Mouse (Mus musculus) lung, postnatal 0 days (tissue): ENCODE measurements around the gene Xylt2.

ENCODE experiments used
- CTCF ChIP-seq: IDR thresholded peaks from 2 replicates; pipeline ENCODE4 v1.5.1; 2016; ENCODE audit warnings: antibody characterized with exemption, mild to moderate bottlenecking
- EP300 ChIP-seq: IDR thresholded peaks from 2 replicates; pipeline ENCODE4 v1.6.1; 2016; ENCODE audit warnings: antibody characterized with exemption, mild to moderate bottlenecking, control low read depth

DNA sequence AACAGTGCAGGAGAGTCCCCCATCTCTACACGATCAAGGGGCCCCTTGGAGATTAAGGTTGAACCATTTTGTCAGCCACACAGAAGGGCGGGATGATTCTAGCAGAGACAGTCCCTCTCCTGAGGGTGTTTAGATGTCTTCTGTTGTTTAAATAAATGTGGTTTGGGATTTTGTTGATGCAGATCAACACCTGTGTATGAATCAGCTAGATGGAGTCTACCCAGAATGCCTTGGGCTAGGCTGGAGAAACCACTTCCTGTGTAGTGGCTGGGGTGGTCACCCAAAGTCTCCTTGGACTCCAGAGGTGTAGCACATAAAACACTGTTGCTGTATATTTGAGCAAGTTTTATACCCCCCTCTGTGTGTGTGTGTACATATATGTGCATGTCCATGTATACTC is 41.9 kb upstream of the Xylt2 start:
- TF ChIP-seq CTCF (no peak), EP300 (no peak)
